ENCODE assay signal across 8 mouse cellular contexts in genomic region chr11:98393317-98393716, GRCm38 (mm10). TPM values are rescaled to one million over a fixed set of nuclear protein-coding genes. Genes with fewer than 3 reads are reported as not detected.
DNase-seq lines count a peak whose midpoint lies in the region; ATAC-seq and TF ChIP-seq lines count a peak whose summit lies in the region.

No protein-coding gene starts in this region.

- ATAC-seq in limb, embryonic 14.5 days (ENCODE audit: low FRiP score, low read depth) = no peak
- no peak for ATAC-seq in frontal cortex, adult (ENCODE audit: low TSS enrichment)

- H3K9me3 ChIP-seq in limb, embryonic 14.5 days (ENCODE audit: control insufficient read depth, low read length) = no peaks in the 10 kb centered on the region

- no peak for TF ChIP-seq POLR2A in limb, embryonic 14.5 days (IDR thresholded peaks at IDR 0.05; ENCODE audit: borderline replicate concordance, extremely low read depth, insufficient read depth, insufficient read length)
- no peak for TF ChIP-seq POLR2A in spleen, adult 2 months (IDR thresholded peaks at IDR 0.05; ENCODE audit: low read depth, low read length)

- H3K4me3 ChIP-seq in limb, embryonic 14.5 days (replicated peaks; ENCODE audit: low read length) = no peak overlapping the region
- H3K4me3 ChIP-seq in spleen, adult 2 months (ENCODE audit: extremely low read depth, insufficient read depth, insufficient read length) = no peak overlapping the region

- no peak overlapping the region for H3K4me2 ChIP-seq in limb, embryonic 14.5 days (replicated peaks; ENCODE audit: low read depth, low read length, severe bottlenecking)

- 0 out of 2 replicates have a peak overlapping the region, but pooled peaks have one; percentile 21 for H3K9ac ChIP-seq in limb, embryonic 14.5 days (ENCODE audit: low read depth, low read length, severe bottlenecking)

- peaks cover 10% of the 10 kb centered on the region for H3K4me1 ChIP-seq in limb, embryonic 14.5 days (ENCODE audit: control insufficient read depth, insufficient read depth, low read length)
- no peaks in the 10 kb centered on the region for H3K4me1 ChIP-seq in spleen, adult 2 months (ENCODE audit: control insufficient read depth, insufficient read depth, insufficient read length)

- no peak for TF ChIP-seq CTCF in spleen, adult 2 months (IDR thresholded peaks at IDR 0.05; ENCODE audit: extremely low read depth, insufficient read depth, insufficient read length, insufficient replicate concordance)

- 81% methylated on average over 6 of the region's 6 CpGs for WGBS in limb, embryonic 14.5 days
- WGBS in spleen, adult 2 months = 14% methylated on average over 6 of the region's 6 CpGs

- DNase-seq in adrenal gland, adult (ENCODE audit: inconsistent age in 2 of 2, low spot score in 1 of 2) = peak; percentile 31 to 61
- no peak for DNase-seq in adrenal gland, postnatal 4 days (ENCODE audit: low spot score in 2 of 2)
- peak; percentile 59 for DNase-seq in ovary, adult 18-20 months (ENCODE audit: low spot score)
- DNase-seq in ovary, postnatal 14 days (ENCODE audit: low spot score) = no peak
- DNase-seq in limb, embryonic 14.5 days (ENCODE audit: low spot score) = peak; percentile 52
- DNase-seq in spleen, adult 2 months (ENCODE audit: low read depth in 1 of 2, low spot score in 2 of 2) = no peak
- DNase-seq in gastrocnemius, postnatal 25 days = no peak

- H3K36me3 ChIP-seq in limb, embryonic 14.5 days (ENCODE audit: control insufficient read depth, insufficient read depth, low read length) = no peaks in the 10 kb centered on the region
- H3K36me3 ChIP-seq in spleen, adult 2 months (ENCODE audit: control insufficient read depth, insufficient read depth, low read length) = no peaks in the 10 kb centered on the region

- no peak overlapping the region for H3K27ac ChIP-seq in limb, embryonic 14.5 days (replicated peaks; ENCODE audit: low read depth, low read length)
- peak overlapping the region; percentile 10; the same call in 1 of the 2 replicates for H3K27ac ChIP-seq in spleen, adult 2 months (ENCODE audit: insufficient read depth, low read length)

- H3K27me3 ChIP-seq in limb, embryonic 14.5 days (ENCODE audit: control insufficient read depth, insufficient read depth, low read length) = peaks cover 4% of the 10 kb centered on the region; the same call in 1 of the 2 replicates
- H3K27me3 ChIP-seq in spleen, adult 2 months (ENCODE audit: control insufficient read depth, insufficient read depth, low read length) = no peaks in the 10 kb centered on the region

RNA-seq across cellular contexts. Expression of gene Pgap3, which starts 7.0 kb away (rescaled TPM):
- total RNA-seq in adrenal gland, postnatal 4 days (2021) = 10 to 100 TPM in 1 of 2 experiments, 1 to 10 TPM in 1; 9.7 to 11.0 TPM
- 19.2 and 24.2 TPM in 2 replicates for polyA plus RNA-seq in limb, embryonic 14.5 days (2012; rRNA removed)
- 9.2 and 11.4 TPM in 2 replicates for polyA plus RNA-seq in limb, embryonic 14.5 days (2014; fragmentation: Nextera tagmentation; extraction: Ambion mirVana)
- 17.7 and 19.8 TPM in 2 replicates for polyA plus RNA-seq in spleen, adult 2 months (2012; rRNA removed)
- total RNA-seq in gastrocnemius, postnatal 25 days (2021) = 1 to 10 TPM; 1.9 to 2.1 TPM

RNA-seq across cellular contexts. Expression of gene Pnmt, which starts 7.1 kb away (rescaled TPM):
- 100 to 1,000 TPM; 686 to 903 TPM for total RNA-seq in adrenal gland, postnatal 4 days (2021)
- polyA plus RNA-seq in limb, embryonic 14.5 days (2012; rRNA removed) = 1.4 and 2.2 TPM in 2 replicates
- polyA plus RNA-seq in limb, embryonic 14.5 days (2014; fragmentation: Nextera tagmentation; extraction: Ambion mirVana) = 0.51 and 1.3 TPM in 2 replicates
- polyA plus RNA-seq in spleen, adult 2 months (2012; rRNA removed) = 0.07 TPM in 1 of 2 replicates, not detected in the other
- total RNA-seq in gastrocnemius, postnatal 25 days (2021) = 1 to 10 TPM in 1 of 2 experiments, under 1 TPM in 1; 0.87 to 2.9 TPM

RNA-seq across cellular contexts. Expression of gene Tcap, which starts 9.7 kb away (rescaled TPM):
- 10 to 100 TPM in 1 of 2 experiments, 1 to 10 TPM in 1; 8.6 to 16.7 TPM for total RNA-seq in adrenal gland, postnatal 4 days (2021)
- 12.3 and 13.2 TPM in 2 replicates for polyA plus RNA-seq in limb, embryonic 14.5 days (2012; rRNA removed)
- polyA plus RNA-seq in limb, embryonic 14.5 days (2014; fragmentation: Nextera tagmentation; extraction: Ambion mirVana) = 10.9 and 18.1 TPM in 2 replicates
- polyA plus RNA-seq in spleen, adult 2 months (2012; rRNA removed) = 0.42 and 0.43 TPM in 2 replicates
- 1,000 to 10,000 TPM; 2,256 to 3,626 TPM for total RNA-seq in gastrocnemius, postnatal 25 days (2021)

RNA-seq across cellular contexts. Expression of gene Erbb2, which starts 19.0 kb away (rescaled TPM):
- 10 to 100 TPM; 10.8 to 19.4 TPM for total RNA-seq in adrenal gland, postnatal 4 days (2021)
- 51.1 and 64.3 TPM in 2 replicates for polyA plus RNA-seq in limb, embryonic 14.5 days (2012; rRNA removed)
- polyA plus RNA-seq in limb, embryonic 14.5 days (2014; fragmentation: Nextera tagmentation; extraction: Ambion mirVana) = 73.6 and 79.7 TPM in 2 replicates
- 4.0 and 5.5 TPM in 2 replicates for polyA plus RNA-seq in spleen, adult 2 months (2012; rRNA removed)
- 1 to 10 TPM; 2.0 to 2.3 TPM for total RNA-seq in gastrocnemius, postnatal 25 days (2021)

RNA-seq across cellular contexts. Expression of gene Stard3, which starts 35.1 kb away (rescaled TPM):
- total RNA-seq in adrenal gland, postnatal 4 days (2021) = 10 to 100 TPM; 30.3 to 30.9 TPM
- 78.2 and 116 TPM in 2 replicates for polyA plus RNA-seq in limb, embryonic 14.5 days (2012; rRNA removed)
- polyA plus RNA-seq in limb, embryonic 14.5 days (2014; fragmentation: Nextera tagmentation; extraction: Ambion mirVana) = 36.9 and 42.6 TPM in 2 replicates
- 70.7 and 80.2 TPM in 2 replicates for polyA plus RNA-seq in spleen, adult 2 months (2012; rRNA removed)
- total RNA-seq in gastrocnemius, postnatal 25 days (2021) = 10 to 100 TPM in 1 of 2 experiments, 1 to 10 TPM in 1; 9.6 to 11.8 TPM

Comparison
In these comparisons a context has a peak if more than half of its experiments do, and no peak if none do; other contexts are left out.
1. DNase-seq: peak in adrenal gland, adult (2 of 2), ovary, adult 18-20 months (single experiment) and limb, embryonic 14.5 days (single experiment); none in adrenal gland, postnatal 4 days (0 of 2), ovary, postnatal 14 days (single experiment), spleen, adult 2 months (0 of 2) and gastrocnemius, postnatal 25 days (single experiment).
2. RNA of gene Pnmt, which starts 7.1 kb away (total RNA-seq): 686 to 903 TPM in adrenal gland, postnatal 4 days; 0.87 to 2.9 TPM in gastrocnemius, postnatal 25 days; every median in the first group is over 100 times any median in the second.
3. RNA of gene Tcap, which starts 9.7 kb away (total RNA-seq): 2,256 to 3,626 TPM in gastrocnemius, postnatal 25 days; 8.6 to 16.7 TPM in adrenal gland, postnatal 4 days; every median in the first group is over 100 times any median in the second.